Mouse (Mus musculus) C2C12 (cell line): ENCODE measurements around the gene Msh5. TPM values are rescaled to one million over a fixed set of nuclear protein-coding genes. Genes with fewer than 3 reads are reported as not detected.

Source experiments
- H3K27me3 ChIP-seq: one replicate; pipeline ENCODE4 v1.6.1; 2011; ENCODE audit not compliant: control insufficient read depth, insufficient read depth, insufficient read length
- H3K36me3 ChIP-seq: one replicate; pipeline ENCODE4 v1.6.1; 2011; ENCODE audit not compliant: control insufficient read depth, insufficient read depth
- H3K4me3 ChIP-seq: one replicate; pipeline ENCODE4 v1.5.1; 2011; ENCODE audit warnings: mild to moderate bottlenecking, control low read depth; ENCODE audit not compliant: poor library complexity, insufficient read depth, severe bottlenecking
- H3K79me2 ChIP-seq: one replicate; pipeline ENCODE4 v1.6.1; 2011; ENCODE audit not compliant: control insufficient read depth, insufficient read depth
- H3K79me3 ChIP-seq: one replicate; pipeline ENCODE4 v1.6.1; 2011; ENCODE audit warnings: low read depth, control low read depth
- H3ac ChIP-seq: one replicate; pipeline ENCODE3; 2011; ENCODE audit warnings: low read depth; ENCODE audit not compliant: control insufficient read depth, insufficient read length
- CEBPB ChIP-seq: IDR thresholded peaks from one replicate; pipeline ENCODE4 v1.6.1; 2011; ENCODE audit warnings: low read depth, mild to moderate bottlenecking, control low read depth, moderate library complexity
- CTCF ChIP-seq: IDR thresholded peaks from one replicate; pipeline ENCODE4 v1.5.1; 2011; ENCODE audit not compliant: control insufficient read depth, insufficient read depth, insufficient read length
- FOSL1 ChIP-seq: IDR thresholded peaks from one replicate; pipeline ENCODE4 v1.8.0; 2011; ENCODE audit warnings: mild to moderate bottlenecking, low read length; ENCODE audit not compliant: poor library complexity, insufficient read depth, severe bottlenecking
- MAX ChIP-seq: IDR thresholded peaks from one replicate; pipeline ENCODE4 v1.6.1; 2011; ENCODE audit warnings: mild to moderate bottlenecking, control low read depth
- MYOD1 ChIP-seq: IDR thresholded peaks from one replicate; pipeline ENCODE4 v1.6.1; 2011; ENCODE audit warnings: low read depth; ENCODE audit not compliant: control insufficient read depth, insufficient read length
- MYOG ChIP-seq: IDR thresholded peaks from one replicate; pipeline ENCODE4 v1.6.1; 2011; ENCODE audit not compliant: control insufficient read depth, insufficient read length; ENCODE audit errors: extremely low read depth
- USF1 ChIP-seq: IDR thresholded peaks from one replicate; pipeline ENCODE4 v1.6.1; 2011; ENCODE audit warnings: low read depth, mild to moderate bottlenecking, control low read depth, moderate library complexity
- polyA plus RNA-seq: library from polyadenylated mRNA; unstranded; fragments of >200 nt; fragmentation: generic; extraction: Trizol; gene quantifications from one replicate; pipeline ENCODE4 v1.2.1, GENCODE M21; 2012; ENCODE audit warnings: missing spikeins

The Msh5 gene
- polyA plus RNA-seq, 1 experiment, result 0.76 TPM

- TF ChIP-seq CTCF (peak; percentile 79), MYOD1 (no peak)
- no peak overlapping the region for H3ac ChIP-seq
- H3K4me3 ChIP-seq, result no peak overlapping the region
Measured at GRCm38 (mm10) chr17:35021163-35021808, 25.3 kb downstream of the Msh5 start.

GRCm38 (mm10) chr17:35020551-35020950 lies 26.0 kb downstream of the Msh5 start:
- TF ChIP-seq CTCF, result no peak
- no peak for TF ChIP-seq FOSL1
- no peak for TF ChIP-seq MYOG
- TF ChIP-seq CEBPB, result no peak
- no peak for TF ChIP-seq MYOD1
- Histone ChIP-seq H3ac (no peak overlapping the region), H3K27me3 (no peaks in the 10 kb centered on the region), H3K4me3 (no peak overlapping the region), H3K36me3 (peaks cover 7% of the 10 kb centered on the region), H3K79me2 (no peaks in the 10 kb centered on the region), H3K79me3 (no peaks in the 10 kb centered on the region)

More at GRCm38 (mm10) chr17:35021163-35021808, 25.3 kb downstream of the Msh5 start:
- H3K79me2 ChIP-seq, result no peaks in the 10 kb centered on the region
- no peaks in the 10 kb centered on the region for H3K36me3 ChIP-seq
- no peaks in the 10 kb centered on the region for H3K27me3 ChIP-seq
- no peaks in the 10 kb centered on the region for H3K79me3 ChIP-seq

GRCm38 (mm10) chr17:35019894-35020293 lies 26.7 kb downstream of the Msh5 start:
- Histone ChIP-seq H3ac (no peak overlapping the region), H3K27me3 (no peaks in the 10 kb centered on the region), H3K79me3 (no peaks in the 10 kb centered on the region), H3K36me3 (peaks cover 11% of the 10 kb centered on the region), H3K79me2 (no peaks in the 10 kb centered on the region), H3K4me3 (no peak overlapping the region)
- TF ChIP-seq MAX, result no peak
- TF ChIP-seq FOSL1, result no peak
- TF ChIP-seq MYOD1, result no peak
- TF ChIP-seq MYOG, result no peak
- no peak for TF ChIP-seq CEBPB
- no peak for TF ChIP-seq USF1
- TF ChIP-seq CTCF, result no peak

- Histone ChIP-seq H3K4me3 (no peak overlapping the region), H3ac (no peak overlapping the region), H3K79me2 (no peaks in the 10 kb centered on the region), H3K79me3 (no peaks in the 10 kb centered on the region), H3K36me3 (peaks cover 27% of the 10 kb centered on the region), H3K27me3 (no peaks in the 10 kb centered on the region)
- TF ChIP-seq FOSL1 (no peak), CTCF (no peak), MAX (no peak), CEBPB (no peak), MYOG (no peak), USF1 (no peak), MYOD1 (no peak)
Measured at GRCm38 (mm10) chr17:35018171-35018570, 28.4 kb downstream of the Msh5 start.

- Histone ChIP-seq H3K36me3 (peaks cover 32% of the 10 kb centered on the region), H3K4me3 (no peak overlapping the region), H3K27me3 (no peaks in the 10 kb centered on the region), H3K79me2 (no peaks in the 10 kb centered on the region), H3ac (no peak overlapping the region), H3K79me3 (no peaks in the 10 kb centered on the region)
- no peak for TF ChIP-seq MYOD1
- TF ChIP-seq MAX, result no peak
- TF ChIP-seq MYOG, result no peak
- TF ChIP-seq USF1, result no peak
- TF ChIP-seq CEBPB, result no peak
- no peak for TF ChIP-seq CTCF
- TF ChIP-seq FOSL1, result no peak
Measured at GRCm38 (mm10) chr17:35017706-35018030, 28.9 kb downstream of the Msh5 start.
